Mouse (Mus musculus) limb, embryonic 12.5 days (tissue): ENCODE measurements around the gene Lmntd1. TPM values are rescaled to one million over a fixed set of nuclear protein-coding genes. Genes with fewer than 3 reads are reported as not detected.

Source experiments
- ATAC-seq: fragments of 200-750 bp; cut with Nextera tagmentation; 2 replicates; pipeline ENCODE4 v1.8.0; 2017; ENCODE audit warnings: low read depth, moderate TSS enrichment; ENCODE audit not compliant: insufficient number of reproducible peaks, insufficient read depth, low FRiP score, low TSS enrichment
- H3K27ac ChIP-seq: fragments of 300-500 bp; sonication (generic); 2 replicates; pipeline ENCODE4 v1.5.1; 2016; ENCODE audit warnings: mild to moderate bottlenecking, moderate library complexity
- H3K27me3 ChIP-seq: fragments of 300-500 bp; sonication (generic); 2 replicates; pipeline ENCODE4 v1.6.1; 2016; ENCODE audit warnings: mild to moderate bottlenecking, moderate library complexity
- H3K36me3 ChIP-seq: fragments of 300-500 bp; sonication (generic); 2 replicates; pipeline ENCODE4 v1.6.1; 2016; ENCODE audit warnings: mild to moderate bottlenecking, moderate library complexity
- H3K4me1 ChIP-seq: fragments of 300-500 bp; sonication (generic); replicated peaks from 2 replicates; pipeline ENCODE4 v1.6.1; 2016
- H3K4me2 ChIP-seq: fragments of 300-500 bp; sonication (generic); 2 replicates; pipeline ENCODE4 v1.6.1; 2016; ENCODE audit warnings: mild to moderate bottlenecking, moderate library complexity
- H3K4me3 ChIP-seq: fragments of 300-500 bp; sonication (generic); replicated peaks from 2 replicates; pipeline ENCODE4 v1.5.1; 2016; ENCODE audit warnings: mild to moderate bottlenecking
- H3K9ac ChIP-seq: fragments of 300-500 bp; sonication (generic); replicated peaks from 2 replicates; pipeline ENCODE4 v1.6.1; 2016; ENCODE audit warnings: mild to moderate bottlenecking, moderate library complexity
- H3K9me3 ChIP-seq: fragments of 300-500 bp; sonication (generic); 2 replicates; pipeline ENCODE4 v1.6.1; 2016; ENCODE audit warnings: mild to moderate bottlenecking, moderate library complexity
- WGBS: fragments of 180-500 bp; shearing (Covaris S2); methylation state at CpG from one replicate; pipeline ENCODE4 v1.1.7; 2016; 5-methylcytosine and 5-hydroxymethylcytosine counted together
- polyA plus RNA-seq: library from polyadenylated mRNA; unstranded; fragments of >200 nt; fragmentation: Nextera tagmentation; extraction: Ambion mirVana; gene quantifications from 2 replicates; pipeline ENCODE4 v1.2.1, GENCODE M21; 2016

Gene Lmntd1
- polyA plus RNA-seq, 1 experiment from 2014 or later: 0.18 TPM

GRCm38 (mm10) chr6:145604648-145605047 lies 9.5 kb downstream of the Lmntd1 start:
- H3K27me3 ChIP-seq: no peaks in the 10 kb centered on the region
- peak overlapping the region; percentile 10; the same call in 1 of the 2 replicates for H3K4me2 ChIP-seq
- no peak for ATAC-seq
- H3K36me3 ChIP-seq: no peaks in the 10 kb centered on the region
- 0 out of 2 replicates have a peak, but pooled peaks cover 7% of the 10 kb centered on the region for H3K9me3 ChIP-seq
- H3K27ac ChIP-seq: peak overlapping the region; percentile 66; the same call in 1 of the 2 replicates
- H3K9ac ChIP-seq: no peak overlapping the region
- H3K4me3 ChIP-seq: no peak overlapping the region
- 27% methylated on average over 4 of the region's 4 CpGs for WGBS
- H3K4me1 ChIP-seq: peaks cover 57% of the 10 kb centered on the region

GRCm38 (mm10) chr6:145604126-145604525 lies 10.0 kb downstream of the Lmntd1 start:
- Histone ChIP-seq H3K27ac (peak overlapping the region; percentile 42; the same call in 1 of the 2 replicates), H3K27me3 (no peaks in the 10 kb centered on the region), H3K9me3 (0 out of 2 replicates have a peak, but pooled peaks cover 7% of the 10 kb centered on the region), H3K36me3 (no peaks in the 10 kb centered on the region), H3K4me1 (peaks cover 59% of the 10 kb centered on the region), H3K4me3 (no peak overlapping the region), H3K9ac (no peak overlapping the region), H3K4me2 (no peak overlapping the region)
- 38% methylated on average over 2 of the region's 2 CpGs for WGBS
- ATAC-seq: no peak

- no peak overlapping the region for H3K9ac ChIP-seq
- 0 out of 2 replicates have a peak, but pooled peaks cover 7% of the 10 kb centered on the region for H3K9me3 ChIP-seq
- no peak overlapping the region for H3K4me3 ChIP-seq
- 54% methylated on average over 11 of the region's 11 CpGs for WGBS
- peaks cover 4% of the 10 kb centered on the region; the same call in 1 of the 2 replicates for H3K27me3 ChIP-seq
- no peaks in the 10 kb centered on the region for H3K36me3 ChIP-seq
- ATAC-seq: no peak
- peak overlapping the region; percentile 2; the same call in 1 of the 2 replicates for H3K27ac ChIP-seq
- no peak overlapping the region for H3K4me2 ChIP-seq
- H3K4me1 ChIP-seq: peaks cover 48% of the 10 kb centered on the region
Measured at GRCm38 (mm10) chr6:145598794-145599555, 15.1 kb downstream of the Lmntd1 start.

DNA sequence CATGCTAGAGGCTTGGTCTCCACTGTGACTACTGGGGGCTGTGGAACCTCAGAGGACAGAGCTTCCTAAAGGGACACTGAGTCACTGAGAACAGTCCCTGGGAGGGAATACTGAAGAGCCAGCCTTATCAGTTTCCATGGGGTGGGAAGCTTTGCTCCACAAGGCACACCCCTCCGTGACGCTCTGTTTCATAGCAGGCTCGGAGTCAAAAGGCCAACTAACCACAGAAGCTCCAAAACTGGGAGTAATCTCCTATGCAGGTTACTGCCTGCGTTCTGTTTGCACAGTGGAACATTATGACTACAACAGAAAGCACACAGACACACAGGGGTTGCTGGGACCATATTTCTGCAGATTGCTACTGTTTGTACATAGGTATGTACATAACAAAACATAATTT lies 18.2 kb downstream of the Lmntd1 start:
- H3K27ac ChIP-seq: no peak overlapping the region
- ATAC-seq: no peak

GRCm38 (mm10) chr6:145593991-145594390 lies 20.1 kb downstream of the Lmntd1 start:
- Histone ChIP-seq H3K27me3 (peaks cover 4% of the 10 kb centered on the region; the same call in 1 of the 2 replicates), H3K9ac (no peak overlapping the region), H3K4me1 (peaks cover 40% of the 10 kb centered on the region), H3K4me2 (no peak overlapping the region), H3K36me3 (no peaks in the 10 kb centered on the region), H3K27ac (no peak overlapping the region), H3K9me3 (no peaks in the 10 kb centered on the region), H3K4me3 (no peak overlapping the region)
- no peak for ATAC-seq
- WGBS: 20% methylated on average over 7 of the region's 7 CpGs

More for the DNA sequence above, 18.2 kb downstream of the Lmntd1 start:
- Histone ChIP-seq H3K36me3 (no peaks in the 10 kb centered on the region), H3K4me3 (no peak overlapping the region), H3K4me1 (peaks cover 40% of the 10 kb centered on the region), H3K9me3 (0 out of 2 replicates have a peak, but pooled peaks cover 7% of the 10 kb centered on the region), H3K9ac (no peak overlapping the region), H3K4me2 (no peak overlapping the region), H3K27me3 (peaks cover 4% of the 10 kb centered on the region; the same call in 1 of the 2 replicates)
- 63% methylated on average over 4 of the region's 4 CpGs for WGBS

GRCm38 (mm10) chr6:145592531-145592998 lies 21.6 kb downstream of the Lmntd1 start:
- ATAC-seq: no peak
- H3K9ac ChIP-seq: no peak overlapping the region
- no peak overlapping the region for H3K4me2 ChIP-seq
- no peak overlapping the region for H3K4me3 ChIP-seq
- H3K4me1 ChIP-seq: peaks cover 35% of the 10 kb centered on the region
- peak overlapping the region; percentile 59; the same call in 1 of the 2 replicates for H3K27ac ChIP-seq
- H3K27me3 ChIP-seq: peaks cover 4% of the 10 kb centered on the region; the same call in 1 of the 2 replicates
- WGBS: 37% methylated on average over 8 of the region's 8 CpGs
- H3K36me3 ChIP-seq: no peaks in the 10 kb centered on the region
- H3K9me3 ChIP-seq: no peaks in the 10 kb centered on the region

- H3K27me3 ChIP-seq: peaks cover 4% of the 10 kb centered on the region; the same call in 1 of the 2 replicates
- no peak overlapping the region for H3K4me3 ChIP-seq
- WGBS: 63% methylated on average over 6 of the region's 6 CpGs
- no peak for ATAC-seq
- H3K36me3 ChIP-seq: no peaks in the 10 kb centered on the region
- H3K9ac ChIP-seq: no peak overlapping the region
- H3K27ac ChIP-seq: peak overlapping the region; percentile 59
- H3K9me3 ChIP-seq: no peaks in the 10 kb centered on the region
- H3K4me2 ChIP-seq: no peak overlapping the region
- H3K4me1 ChIP-seq: peaks cover 35% of the 10 kb centered on the region
Measured at GRCm38 (mm10) chr6:145592036-145592435, 22.1 kb downstream of the Lmntd1 start.

GRCm38 (mm10) chr6:145591578-145591977 lies 22.5 kb downstream of the Lmntd1 start:
- Histone ChIP-seq H3K4me3 (no peak overlapping the region), H3K36me3 (no peaks in the 10 kb centered on the region), H3K27me3 (peaks cover 4% of the 10 kb centered on the region; the same call in 1 of the 2 replicates), H3K9me3 (no peaks in the 10 kb centered on the region), H3K4me2 (no peak overlapping the region), H3K4me1 (peaks cover 35% of the 10 kb centered on the region), H3K27ac (no peak overlapping the region), H3K9ac (no peak overlapping the region)
- 27% methylated on average over 1 of the region's 1 CpGs for WGBS
- ATAC-seq: no peak

DNA sequence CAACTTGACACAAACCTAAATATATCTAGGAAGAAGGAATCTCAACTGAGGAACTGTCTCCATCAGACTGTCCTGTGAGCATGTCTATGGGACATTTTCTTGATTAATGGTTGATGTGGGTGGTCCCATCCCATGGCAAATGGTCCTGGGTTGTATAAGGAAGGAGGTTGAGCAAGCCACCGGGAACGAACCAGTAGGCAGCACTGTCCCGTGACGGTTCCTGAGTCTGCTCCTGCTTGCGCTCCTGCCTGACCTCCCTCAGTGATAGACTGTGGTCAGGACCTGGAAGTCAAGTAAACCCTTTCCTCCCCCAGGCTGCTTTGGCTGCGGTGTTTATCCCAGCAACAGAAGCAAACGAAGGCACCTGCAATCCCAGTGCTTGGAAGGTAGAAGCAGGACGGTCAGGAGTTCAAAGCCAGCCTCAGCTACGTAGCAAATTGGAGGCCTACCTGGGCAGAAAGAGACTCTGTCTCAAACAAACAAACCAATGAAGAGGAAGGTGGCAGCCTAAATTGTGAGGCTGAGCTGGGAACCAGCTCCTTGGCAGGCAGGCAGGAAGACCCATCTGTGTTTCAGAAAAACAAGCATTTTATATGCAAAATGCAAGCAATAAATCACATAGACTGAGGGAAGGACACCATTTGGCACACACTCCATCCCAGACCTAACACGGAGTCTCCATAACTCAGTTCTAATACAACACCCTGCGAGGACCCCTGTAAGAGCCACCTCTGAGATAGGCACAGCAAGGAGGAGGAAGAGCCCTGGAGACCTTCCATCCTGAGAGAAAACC lies 23.4 kb downstream of the Lmntd1 start:
- WGBS: 80% methylated on average over 11 of the region's 11 CpGs
- no peak overlapping the region for H3K4me2 ChIP-seq
- H3K9me3 ChIP-seq: no peaks in the 10 kb centered on the region
- H3K27ac ChIP-seq: no peak overlapping the region
- H3K36me3 ChIP-seq: no peaks in the 10 kb centered on the region
- ATAC-seq: no peak
- no peak overlapping the region for H3K4me3 ChIP-seq
- H3K9ac ChIP-seq: no peak overlapping the region
- H3K4me1 ChIP-seq: peaks cover 31% of the 10 kb centered on the region
- peaks cover 2% of the 10 kb centered on the region; the same call in 1 of the 2 replicates for H3K27me3 ChIP-seq

DNA sequence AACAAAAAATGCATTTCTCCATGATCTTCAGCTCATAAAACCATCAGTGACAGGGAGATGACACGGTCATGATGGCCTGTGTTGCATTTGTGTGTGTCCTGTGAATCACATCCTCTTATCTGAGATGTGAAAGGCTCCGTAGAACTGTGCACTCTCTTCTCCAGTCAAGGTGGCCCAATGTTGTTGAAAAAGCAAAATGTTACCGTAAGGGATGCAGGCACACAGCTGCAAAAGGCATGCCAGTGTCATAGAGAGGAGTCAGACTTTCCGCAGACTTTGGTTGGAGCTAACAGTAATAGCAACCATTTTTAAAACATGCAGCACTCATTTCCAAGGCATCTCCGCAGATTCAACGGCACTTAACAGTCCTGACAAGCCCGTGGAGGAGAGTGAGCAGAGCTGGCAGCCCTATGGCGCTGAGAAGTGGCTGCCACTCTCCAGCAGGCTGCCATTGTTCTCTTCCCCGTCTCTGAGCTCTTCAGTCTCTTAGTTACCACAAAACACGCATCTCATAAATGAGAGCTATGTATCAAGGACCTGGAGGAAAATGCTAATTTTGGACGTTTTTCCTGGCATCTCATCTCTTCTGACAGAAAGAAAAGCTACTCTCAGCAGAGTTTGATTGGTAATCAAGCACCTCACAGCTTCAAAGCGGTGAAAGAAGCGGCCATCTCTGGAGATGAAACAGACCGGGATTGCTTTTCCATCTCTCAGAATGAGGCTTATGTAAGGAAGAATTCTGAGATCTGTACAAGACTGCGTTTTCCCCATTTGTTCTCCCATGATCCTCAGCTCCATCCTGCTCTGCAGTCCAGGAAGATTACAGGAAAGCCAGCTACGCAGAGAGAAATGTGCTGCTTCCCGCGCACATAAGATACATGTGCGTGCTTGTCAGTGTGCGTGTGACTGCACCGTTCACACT lies 28.8 kb downstream of the Lmntd1 start:
- no peaks in the 10 kb centered on the region for H3K36me3 ChIP-seq
- WGBS: 82% methylated on average over 21 of the region's 21 CpGs
- H3K9ac ChIP-seq: no peak overlapping the region
- ATAC-seq: no peak
- no peak overlapping the region for H3K27ac ChIP-seq
- no peak overlapping the region for H3K4me2 ChIP-seq
- no peaks in the 10 kb centered on the region for H3K9me3 ChIP-seq
- H3K4me1 ChIP-seq: no peaks in the 10 kb centered on the region
- H3K4me3 ChIP-seq: no peak overlapping the region
- H3K27me3 ChIP-seq: no peaks in the 10 kb centered on the region
